Mouse (Mus musculus) embryonic facial prominence, embryonic 12.5 days (tissue): ENCODE results near the gene Twsg1. TPM values are rescaled to one million over a fixed set of nuclear protein-coding genes. Genes with fewer than 3 reads are reported as not detected.

Source experiments
- ATAC-seq: fragments of 200-750 bp; cut with Nextera tagmentation; 2 replicates; pipeline ENCODE4 v1.8.0; 2017; ENCODE audit not compliant: insufficient number of reproducible peaks, insufficient read depth, low FRiP score, low TSS enrichment
- H3K27ac ChIP-seq: fragments of 300-500 bp; sonication (generic); 2 replicates; pipeline ENCODE4 v1.5.1; 2016; ENCODE audit warnings: mild to moderate bottlenecking
- H3K27me3 ChIP-seq: fragments of 300-500 bp; sonication (generic); 2 replicates; pipeline ENCODE4 v1.6.1; 2016; ENCODE audit warnings: mild to moderate bottlenecking, moderate library complexity
- H3K36me3 ChIP-seq: fragments of 300-500 bp; sonication (generic); 2 replicates; pipeline ENCODE4 v1.6.1; 2016; ENCODE audit warnings: mild to moderate bottlenecking
- H3K4me1 ChIP-seq: fragments of 300-500 bp; sonication (generic); 2 replicates; pipeline ENCODE4 v1.6.1; 2016
- H3K4me2 ChIP-seq: fragments of 300-500 bp; sonication (generic); replicated peaks from 2 replicates; pipeline ENCODE4 v1.6.1; 2016; ENCODE audit warnings: mild to moderate bottlenecking, moderate library complexity
- H3K4me3 ChIP-seq: fragments of 300-500 bp; sonication (generic); 2 replicates; pipeline ENCODE4 v1.5.1; 2016; ENCODE audit warnings: mild to moderate bottlenecking
- H3K9ac ChIP-seq: fragments of 300-500 bp; sonication (generic); 2 replicates; pipeline ENCODE4 v1.6.1; 2016; ENCODE audit warnings: mild to moderate bottlenecking, moderate library complexity
- H3K9me3 ChIP-seq: fragments of 300-500 bp; sonication (generic); 2 replicates; pipeline ENCODE4 v1.6.1; 2016; ENCODE audit warnings: mild to moderate bottlenecking, moderate library complexity
- WGBS: fragments of 180-500 bp; shearing (Covaris S2); methylation state at CpG from one replicate; pipeline ENCODE4 v1.1.7; 2016; 5-methylcytosine and 5-hydroxymethylcytosine counted together
- polyA plus RNA-seq: library from polyadenylated mRNA; unstranded; fragments of >200 nt; fragmentation: Nextera tagmentation; extraction: Ambion mirVana; gene quantifications from 2 replicates; pipeline ENCODE4 v1.2.1, GENCODE M21; 2016

The Twsg1 gene
- polyA plus RNA-seq, 1 experiment from 2014 or later = 143 TPM

- Histone ChIP-seq H3K27me3 (no peaks in the 10 kb centered on the region), H3K27ac (no peak overlapping the region), H3K4me1 (peaks cover 9% of the 10 kb centered on the region; the same call in 1 of the 2 replicates), H3K9ac (no peak overlapping the region), H3K4me2 (no peak overlapping the region), H3K36me3 (no peaks in the 10 kb centered on the region), H3K4me3 (no peak overlapping the region), H3K9me3 (no peaks in the 10 kb centered on the region)
- no peak for ATAC-seq
- 61% methylated on average over 4 of the region's 4 CpGs for WGBS
Measured at GRCm38 (mm10) chr17:65953959-65954358, 2.9 kb upstream of the Twsg1 start.

DNA sequence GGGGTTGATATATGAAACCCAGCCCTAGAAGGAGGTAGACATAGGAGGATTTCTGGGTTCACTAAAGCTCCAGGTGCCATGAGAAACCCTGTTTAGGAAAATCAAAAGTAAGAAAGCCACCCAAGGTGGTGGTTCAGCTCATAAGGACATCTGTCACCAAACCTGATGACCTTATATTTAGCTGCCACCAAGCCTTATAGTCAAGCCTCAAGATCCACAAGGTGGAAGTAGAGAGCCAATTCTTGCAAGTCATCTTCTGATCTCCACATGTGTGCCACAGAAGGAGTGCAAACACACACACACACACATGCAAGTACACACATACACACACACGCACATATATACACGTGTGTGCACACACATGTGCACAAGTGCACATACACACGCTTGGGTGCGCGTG, 1.1 kb upstream of the Twsg1 start:
- no peak for ATAC-seq
- Histone ChIP-seq H3K27me3 (no peaks in the 10 kb centered on the region), H3K9me3 (no peaks in the 10 kb centered on the region), H3K9ac (no peak overlapping the region), H3K27ac (no peak overlapping the region), H3K4me1 (peaks cover 4% of the 10 kb centered on the region; the same call in 1 of the 2 replicates), H3K36me3 (peaks cover 14% of the 10 kb centered on the region), H3K4me2 (no peak overlapping the region), H3K4me3 (no peak overlapping the region)
- WGBS = 88% methylated on average over 5 of the region's 5 CpGs

DNA sequence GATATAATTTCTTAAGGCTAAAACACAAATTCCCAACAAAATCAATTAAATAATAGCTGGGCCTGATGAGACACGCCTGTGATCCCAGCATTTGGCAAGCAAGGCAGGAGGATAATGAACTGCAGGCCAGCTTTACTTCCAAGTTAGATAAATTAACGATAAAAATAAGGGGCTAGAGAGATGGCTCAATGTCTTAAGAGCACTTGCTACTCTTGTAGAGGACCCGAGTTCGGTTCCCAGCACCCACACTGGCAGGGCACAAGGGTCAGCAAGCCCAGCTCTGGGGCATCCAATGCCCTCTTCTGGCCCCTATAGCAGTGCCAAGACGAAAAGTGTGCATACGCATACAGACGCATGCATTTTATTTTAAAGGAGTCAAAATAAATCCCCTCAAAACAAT, 843 bp downstream of the Twsg1 start:
- Histone ChIP-seq H3K27me3 (no peaks in the 10 kb centered on the region), H3K36me3 (peaks cover 25% of the 10 kb centered on the region), H3K4me1 (peaks cover 4% of the 10 kb centered on the region; the same call in 1 of the 2 replicates), H3K9me3 (no peaks in the 10 kb centered on the region), H3K27ac (no peak overlapping the region), H3K9ac (peak overlapping the region; percentile 92), H3K4me2 (peak overlapping the region; percentile 56), H3K4me3 (peak overlapping the region; percentile 94)
- WGBS = 31% methylated on average over 7 of the region's 7 CpGs
- peak; percentile 25; the same call in 1 of the 2 replicates for ATAC-seq

- no peak for ATAC-seq
- Histone ChIP-seq H3K27me3 (no peaks in the 10 kb centered on the region), H3K4me1 (peaks cover 4% of the 10 kb centered on the region; the same call in 1 of the 2 replicates), H3K9ac (no peak overlapping the region), H3K4me3 (no peak overlapping the region), H3K9me3 (no peaks in the 10 kb centered on the region), H3K36me3 (peaks cover 33% of the 10 kb centered on the region), H3K4me2 (no peak overlapping the region), H3K27ac (no peak overlapping the region)
- 85% methylated on average over 8 of the region's 8 CpGs for WGBS
Measured at GRCm38 (mm10) chr17:65947307-65947706, 3.7 kb downstream of the Twsg1 start.

DNA sequence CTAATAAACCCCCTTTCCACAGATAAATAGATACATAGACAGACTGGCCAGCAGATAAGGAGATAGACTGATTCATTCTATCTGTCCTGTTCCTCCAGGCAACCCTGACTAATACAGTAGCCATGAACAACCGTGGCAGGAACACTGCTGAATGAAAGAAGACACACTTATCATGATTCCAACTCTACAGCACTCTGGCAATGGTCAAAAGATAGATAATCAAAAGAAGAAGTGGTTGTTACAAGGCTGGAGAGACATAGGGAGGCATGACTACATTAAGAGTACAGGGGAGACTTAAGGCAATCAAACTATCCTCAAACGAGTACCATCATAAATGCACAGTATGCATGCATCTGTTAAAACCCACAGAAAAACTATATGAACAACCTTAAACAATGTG, 5.6 kb downstream of the Twsg1 start:
- no peak overlapping the region for H3K9ac ChIP-seq
- WGBS = 96% methylated on average over 2 of the region's 2 CpGs
- H3K9me3 ChIP-seq = no peaks in the 10 kb centered on the region
- peaks cover 33% of the 10 kb centered on the region for H3K36me3 ChIP-seq
- no peaks in the 10 kb centered on the region for H3K27me3 ChIP-seq
- H3K4me3 ChIP-seq = no peak overlapping the region
- H3K4me1 ChIP-seq = peaks cover 4% of the 10 kb centered on the region; the same call in 1 of the 2 replicates
- H3K27ac ChIP-seq = no peak overlapping the region
- no peak overlapping the region for H3K4me2 ChIP-seq
- ATAC-seq = no peak

GRCm38 (mm10) chr17:65942394-65942793, 8.6 kb downstream of the Twsg1 start:
- Histone ChIP-seq H3K4me2 (no peak overlapping the region), H3K4me3 (no peak overlapping the region), H3K27ac (no peak overlapping the region), H3K9ac (no peak overlapping the region), H3K36me3 (peaks cover 29% of the 10 kb centered on the region), H3K27me3 (no peaks in the 10 kb centered on the region), H3K4me1 (no peaks in the 10 kb centered on the region), H3K9me3 (no peaks in the 10 kb centered on the region)
- WGBS = 67% methylated on average over 4 of the region's 4 CpGs
- ATAC-seq = no peak

DNA sequence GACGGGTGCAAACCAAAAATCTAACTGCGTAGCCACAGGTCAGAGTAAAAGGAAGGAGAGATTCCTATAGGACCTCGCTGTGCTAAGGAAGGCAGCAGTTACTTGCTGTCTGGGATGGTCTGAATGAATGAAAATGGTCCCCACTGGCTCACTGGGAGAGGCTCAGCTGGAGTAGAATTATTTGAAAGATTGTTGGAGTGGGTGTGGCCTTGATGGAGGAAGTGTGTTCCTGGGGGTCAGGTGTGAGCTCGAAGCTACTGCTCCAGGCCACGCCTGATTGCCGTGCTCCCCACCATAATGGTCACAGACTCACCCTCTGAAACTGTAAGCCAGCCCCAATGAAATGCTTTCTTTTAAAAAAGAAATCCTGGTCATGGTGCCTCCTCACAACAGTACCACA, 9.8 kb downstream of the Twsg1 start:
- WGBS = 83% methylated on average over 6 of the region's 6 CpGs

DNA sequence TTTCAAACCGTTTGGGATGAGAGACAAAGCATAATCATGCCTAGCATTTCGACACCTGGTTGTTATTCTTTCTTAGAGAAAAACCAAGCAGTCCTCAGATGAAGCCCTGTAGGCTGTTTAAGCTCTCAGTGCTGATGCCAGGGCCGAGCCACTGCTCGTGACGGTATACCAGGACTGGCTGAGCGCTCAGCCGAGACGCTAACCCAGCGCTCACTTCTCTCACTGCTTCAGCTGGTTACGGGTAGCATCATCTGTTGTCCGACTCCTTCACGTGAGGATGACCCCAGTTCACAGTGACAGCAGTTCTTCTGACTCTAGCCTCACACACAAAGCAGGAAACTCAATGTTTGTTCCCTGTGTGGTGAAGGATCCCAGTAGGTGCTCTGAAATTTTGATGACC, 10.8 kb downstream of the Twsg1 start:
- no peak overlapping the region for H3K27ac ChIP-seq
- no peak for ATAC-seq
- WGBS = 79% methylated on average over 12 of the region's 12 CpGs
- H3K27me3 ChIP-seq = no peaks in the 10 kb centered on the region
- H3K4me2 ChIP-seq = no peak overlapping the region
- no peak overlapping the region for H3K9ac ChIP-seq
- no peak overlapping the region for H3K4me3 ChIP-seq
- peaks cover 34% of the 10 kb centered on the region for H3K36me3 ChIP-seq
- H3K4me1 ChIP-seq = no peaks in the 10 kb centered on the region
- no peaks in the 10 kb centered on the region for H3K9me3 ChIP-seq

More for the DNA sequence above, 9.8 kb downstream of the Twsg1 start:
- Histone ChIP-seq H3K4me2 (no peak overlapping the region), H3K4me1 (no peaks in the 10 kb centered on the region), H3K27me3 (no peaks in the 10 kb centered on the region), H3K27ac (no peak overlapping the region), H3K36me3 (peaks cover 29% of the 10 kb centered on the region), H3K4me3 (no peak overlapping the region), H3K9ac (no peak overlapping the region), H3K9me3 (no peaks in the 10 kb centered on the region)
- ATAC-seq = no peak

DNA sequence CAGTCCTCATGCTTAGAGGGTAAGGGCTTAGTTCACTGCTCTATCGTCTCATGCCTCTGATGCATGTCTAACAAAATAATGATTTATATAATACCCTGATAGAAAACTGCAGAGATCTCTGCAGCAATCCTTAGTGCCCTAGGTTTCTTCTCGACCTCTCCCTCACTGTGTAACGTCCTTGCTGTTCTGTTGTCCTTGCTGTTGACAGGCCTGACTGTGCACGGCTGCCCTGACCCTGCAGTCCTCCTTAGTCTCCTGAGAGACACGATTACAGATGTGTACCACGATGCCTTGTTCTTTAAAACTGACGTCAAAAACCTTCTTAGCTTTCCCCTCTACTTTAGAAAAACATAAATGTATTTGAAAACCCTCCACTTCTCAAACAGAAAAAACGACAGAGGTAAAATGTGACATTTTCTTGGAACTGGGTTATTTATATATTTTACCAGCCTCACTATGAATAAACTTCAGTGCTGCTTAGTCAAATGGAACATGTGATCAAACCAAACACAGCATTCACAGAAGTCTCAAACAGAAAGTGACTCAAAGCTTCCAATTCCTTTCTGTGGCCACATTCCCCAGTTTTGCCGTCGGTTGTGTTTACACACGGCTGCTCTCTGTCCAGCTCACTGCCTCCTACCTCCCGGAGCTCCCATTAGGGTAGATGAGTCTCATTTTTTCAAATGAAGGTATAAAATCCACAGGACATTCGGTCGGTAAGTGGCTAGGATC, 11.4 kb downstream of the Twsg1 start:
- WGBS = 68% methylated on average over 14 of the region's 14 CpGs
- H3K4me1 ChIP-seq = no peaks in the 10 kb centered on the region
- no peak overlapping the region for H3K4me2 ChIP-seq
- H3K4me3 ChIP-seq = no peak overlapping the region
- H3K9ac ChIP-seq = no peak overlapping the region
- H3K36me3 ChIP-seq = peaks cover 37% of the 10 kb centered on the region
- no peaks in the 10 kb centered on the region for H3K9me3 ChIP-seq
- no peaks in the 10 kb centered on the region for H3K27me3 ChIP-seq
- no peak for ATAC-seq
- H3K27ac ChIP-seq = no peak overlapping the region

GRCm38 (mm10) chr17:65937671-65938070, 13.4 kb downstream of the Twsg1 start:
- no peak overlapping the region for H3K9ac ChIP-seq
- no peak overlapping the region for H3K27ac ChIP-seq
- H3K27me3 ChIP-seq = no peaks in the 10 kb centered on the region
- WGBS = 82% methylated on average over 9 of the region's 9 CpGs
- peaks cover 40% of the 10 kb centered on the region for H3K36me3 ChIP-seq
- H3K9me3 ChIP-seq = no peaks in the 10 kb centered on the region
- ATAC-seq = no peak
- H3K4me3 ChIP-seq = no peak overlapping the region
- no peak overlapping the region for H3K4me2 ChIP-seq
- H3K4me1 ChIP-seq = no peaks in the 10 kb centered on the region

GRCm38 (mm10) chr17:65933741-65934140, 17.3 kb downstream of the Twsg1 start:
- peaks cover 43% of the 10 kb centered on the region for H3K36me3 ChIP-seq
- no peaks in the 10 kb centered on the region for H3K9me3 ChIP-seq
- peaks cover 7% of the 10 kb centered on the region for H3K4me1 ChIP-seq
- no peak for ATAC-seq
- WGBS = 92% methylated on average over 2 of the region's 2 CpGs
- no peak overlapping the region for H3K27ac ChIP-seq
- H3K27me3 ChIP-seq = no peaks in the 10 kb centered on the region
- H3K9ac ChIP-seq = no peak overlapping the region
- no peak overlapping the region for H3K4me3 ChIP-seq
- no peak overlapping the region for H3K4me2 ChIP-seq

DNA sequence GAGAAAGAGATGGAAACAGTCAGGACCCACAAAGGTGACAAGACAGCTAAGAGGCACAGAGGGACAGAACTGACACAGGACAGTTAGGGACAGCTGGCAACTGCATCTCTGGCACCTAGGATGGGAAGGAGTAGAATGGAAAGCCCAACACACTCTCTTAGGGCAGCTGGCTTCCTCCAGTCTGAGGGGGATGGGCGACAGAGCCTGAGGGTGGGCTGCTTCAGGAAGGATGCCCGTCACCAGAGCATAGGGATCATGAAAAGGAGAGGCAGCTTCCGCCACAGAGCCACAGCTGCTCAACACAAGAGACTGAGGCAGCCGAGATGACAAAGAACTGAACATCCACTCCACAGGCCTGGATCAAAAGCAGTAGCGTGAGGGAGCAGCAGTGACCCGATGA, 19.5 kb downstream of the Twsg1 start:
- no peaks in the 10 kb centered on the region for H3K9me3 ChIP-seq
- 0 out of 2 replicates have a peak overlapping the region, but pooled peaks have one; percentile 20 for H3K27ac ChIP-seq
- H3K27me3 ChIP-seq = no peaks in the 10 kb centered on the region
- H3K36me3 ChIP-seq = peaks cover 42% of the 10 kb centered on the region
- no peak overlapping the region for H3K4me3 ChIP-seq
- H3K9ac ChIP-seq = no peak overlapping the region
- no peak overlapping the region for H3K4me2 ChIP-seq
- H3K4me1 ChIP-seq = peaks cover 7% of the 10 kb centered on the region
- WGBS = 38% methylated on average over 6 of the region's 6 CpGs
- ATAC-seq = no peak
